Mouse (Mus musculus) heart, adult 2 months (tissue): ENCODE measurements around the gene Ptx4. TPM values are rescaled to one million over a fixed set of nuclear protein-coding genes. Genes with fewer than 3 reads are reported as not detected.

Experiments
- DNase-seq, 2 experiments: peaks; one replicate each; pipeline ENCODE4 v3.0.0; 2021
- H3K27ac ChIP-seq: fragments of 200-600 bp; 2 replicates; pipeline ENCODE4 v1.8.1; 2022
- H3K27me3 ChIP-seq: fragments of 200-500 bp; 2 replicates; pipeline ENCODE4 v1.6.1; 2012; ENCODE audit warnings: mild to moderate bottlenecking, low read length, inconsistent platforms, mixed read lengths; ENCODE audit not compliant: control insufficient read depth, insufficient read depth
- H3K36me3 ChIP-seq: fragments of 200-500 bp; 2 replicates; pipeline ENCODE4 v1.6.1; 2012; ENCODE audit warnings: low read length, inconsistent platforms; ENCODE audit not compliant: control insufficient read depth, insufficient read depth
- H3K4me1 ChIP-seq: fragments of 200-500 bp; 2 replicates; pipeline ENCODE4 v1.6.1; 2011; ENCODE audit warnings: low read length; ENCODE audit not compliant: control insufficient read depth, insufficient read depth
- H3K4me3 ChIP-seq: fragments of 200-600 bp; 2 replicates; pipeline ENCODE4 v1.8.1; 2022
- H3K79me2 ChIP-seq: fragments of 200-500 bp; replicated peaks from 2 replicates; pipeline ENCODE4 v1.6.1; 2012; ENCODE audit warnings: mild to moderate bottlenecking, inconsistent platforms, low read length, moderate library complexity, mixed read lengths; ENCODE audit not compliant: control insufficient read depth, insufficient read depth
- H3K9ac ChIP-seq: fragments of 200-500 bp; 2 replicates; pipeline ENCODE4 v1.6.1; 2012; ENCODE audit warnings: low read depth, mild to moderate bottlenecking, control low read depth, inconsistent platforms, low read length, mixed read lengths
- CTCF ChIP-seq: fragments of 200-600 bp; IDR thresholded peaks from 2 replicates; pipeline ENCODE4 v1.8.1; 2022; ENCODE audit warnings: antibody characterized with exemption, mild to moderate bottlenecking, moderate library complexity
- EP300 ChIP-seq: fragments of 200-500 bp; IDR thresholded peaks from 2 replicates; pipeline ENCODE4 v1.6.1; 2011; ENCODE audit warnings: low read depth, low read length, control low read depth; ENCODE audit not compliant: insufficient read depth
- POLR2A ChIP-seq: fragments of 200-500 bp; IDR thresholded peaks from 2 replicates; pipeline ENCODE4 v1.6.1; 2011; ENCODE audit warnings: mild to moderate bottlenecking, low read depth, low read length, control low read depth; ENCODE audit not compliant: insufficient read depth
- WGBS: fragments of 180-500 bp; shearing (Covaris S2); methylation state at CpG from one replicate; pipeline ENCODE4 v1.1.7; 2018; 5-methylcytosine and 5-hydroxymethylcytosine counted together
- intact Hi-C: fragments of 180-260 bp; cut with DNase I; formaldehyde crosslinking; loops from one replicate; pipeline ENCODE4 v1.15.1; 2025
- polyA plus RNA-seq: library from polyadenylated mRNA; depleted of rRNA; stranded (reverse); fragments of >200 nt; gene quantifications from 2 replicates; pipeline ENCODE4 v1.2.3, GENCODE M21; 2012
- total RNA-seq, 2 experiments: library from RNA; stranded (reverse); gene quantifications; 2 replicates each; pipeline ENCODE4 v1.2.3; 2021

Gene Ptx4
- total and polyA plus RNA-seq, 3 experiments, result 0.16 to 5.8 (median 5.4) TPM

DNA sequence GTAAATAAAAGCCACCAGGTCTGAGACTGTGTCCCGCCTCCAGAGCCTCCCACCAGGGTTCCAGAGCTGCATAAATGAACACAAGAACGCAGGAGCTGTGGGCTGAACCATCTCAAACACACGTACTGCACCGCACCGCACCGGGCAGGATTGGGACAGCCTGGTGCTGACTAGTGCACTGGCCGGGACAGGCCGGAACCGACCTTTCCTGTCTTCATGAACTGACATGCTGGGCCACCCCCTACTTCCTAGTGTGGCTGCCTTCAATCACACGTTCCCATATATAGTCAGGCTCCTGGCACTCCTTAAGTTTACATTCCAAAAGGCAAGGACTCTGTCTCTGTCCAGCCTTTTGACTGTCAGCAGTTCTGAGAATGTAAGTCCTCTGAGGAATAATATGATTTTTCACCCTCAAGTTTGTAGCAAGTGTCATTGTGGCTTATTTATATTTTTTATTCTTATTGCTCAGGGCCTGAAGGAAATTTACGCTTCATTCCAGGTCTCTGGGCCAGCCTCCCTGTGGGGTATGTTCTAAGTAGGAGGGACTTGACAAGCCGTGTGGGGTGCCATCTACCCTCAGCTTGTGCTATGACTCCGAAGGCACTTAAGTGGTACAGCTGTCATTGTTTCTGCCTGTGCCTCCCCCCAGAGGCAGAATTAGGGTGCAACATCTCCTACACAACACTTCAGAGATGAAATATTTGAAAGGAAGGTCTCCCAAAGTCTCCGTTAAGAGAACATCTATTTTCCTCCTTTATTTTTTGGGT is 38.3 kb upstream of the Ptx4 start:
- Histone ChIP-seq H3K36me3 (no peaks in the 10 kb centered on the region), H3K27ac (peak overlapping the region; percentile 99), H3K79me2 (peaks cover 3% of the 10 kb centered on the region; the same call in 1 of the 2 replicates), H3K9ac (0 out of 2 replicates have a peak overlapping the region, but pooled peaks have one; percentile 0), H3K27me3 (no peaks in the 10 kb centered on the region), H3K4me1 (peaks cover 25% of the 10 kb centered on the region), H3K4me3 (peak overlapping the region; percentile 81; the same call in 1 of the 2 replicates)
- DNase-seq, result peak; percentile 54 to 57
- intact Hi-C loops, result loop anchor here (2.0 kb wide), 1 partner anchor 33 kb away; the partner anchor contains the start of gene Telo2
- peak; percentile 43; the same call in 1 of the 2 replicates for TF ChIP-seq POLR2A
- peak; percentile 68 for TF ChIP-seq CTCF
- TF ChIP-seq EP300, result no peak
- WGBS, result 13% methylated on average over 14 of the region's 14 CpGs

DNA sequence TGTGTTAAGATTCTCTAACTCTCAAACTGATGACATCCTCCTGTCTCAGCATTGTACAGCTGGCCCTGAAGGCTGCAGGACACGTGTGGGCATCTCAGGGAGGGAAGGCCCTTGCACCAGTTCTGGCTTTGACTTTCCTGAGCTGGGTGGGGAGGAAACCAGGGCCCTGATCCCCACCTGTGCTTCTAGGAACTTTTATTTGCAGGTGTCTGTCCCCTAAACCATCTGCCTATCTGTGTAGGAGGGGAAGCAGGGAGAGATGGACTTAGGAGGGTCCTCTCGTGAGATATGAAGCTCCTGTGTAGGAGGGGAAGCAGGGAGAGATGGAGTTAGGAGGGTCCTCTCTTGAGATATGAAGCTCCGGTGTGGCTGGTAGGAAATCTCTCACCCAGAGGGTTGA is 37.7 kb upstream of the Ptx4 start:
- DNase-seq, result no peak
- H3K4me1 ChIP-seq, result peaks cover 22% of the 10 kb centered on the region
- no peaks in the 10 kb centered on the region for H3K36me3 ChIP-seq
- peak overlapping the region; percentile 99 for H3K27ac ChIP-seq
- intact Hi-C loops, result loop anchor here (2.0 kb wide), 1 partner anchor 32 kb away; the partner anchor contains the start of gene Telo2
- 40% methylated on average over 3 of the region's 3 CpGs for WGBS
- no peak overlapping the region; the same call in 1 of the 2 replicates for H3K4me3 ChIP-seq
- H3K9ac ChIP-seq, result 0 out of 2 replicates have a peak overlapping the region, but pooled peaks have one; percentile 4
- H3K27me3 ChIP-seq, result no peaks in the 10 kb centered on the region
- peaks cover 3% of the 10 kb centered on the region; the same call in 1 of the 2 replicates for H3K79me2 ChIP-seq
- TF ChIP-seq CTCF, result no peak
- TF ChIP-seq EP300, result no peak
- no peak for TF ChIP-seq POLR2A

DNA sequence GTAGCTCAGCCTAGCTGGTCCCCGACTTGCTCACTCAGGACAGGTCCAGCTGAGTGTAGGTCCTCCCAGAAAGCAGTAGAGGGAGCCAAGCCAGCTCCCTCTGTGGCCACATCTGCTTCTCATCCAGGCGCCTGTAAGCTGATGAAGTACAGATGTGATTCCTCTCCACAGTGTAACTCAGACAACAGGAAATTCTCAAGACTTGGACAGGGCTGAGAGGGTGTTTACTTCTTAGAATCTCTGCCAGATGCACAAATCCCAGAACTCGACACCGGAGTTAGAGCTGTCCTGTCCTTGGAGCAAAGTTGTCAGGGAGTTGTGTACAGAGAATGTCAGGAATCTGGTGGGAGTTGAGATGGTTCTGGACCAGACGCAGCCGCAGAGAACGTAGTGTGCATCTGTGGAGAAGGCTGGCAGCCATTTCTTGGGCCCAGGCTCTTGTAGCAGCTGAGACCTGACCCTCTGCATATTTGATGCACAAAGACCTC is 37.1 kb upstream of the Ptx4 start, which contains the start of gene Tmem204:
TSS of gene Tmem204 (minus strand) at position 148 of the 488 bp plus-strand sequence.
- peak within 1 kb of the TSS; percentile 99 for H3K27ac ChIP-seq
- 0 out of 2 replicates have a peak within 1 kb of the TSS, but pooled peaks have one; percentile 12 for H3K9ac ChIP-seq
- no peaks in the 10 kb centered on the region for H3K27me3 ChIP-seq
- peak; percentile 72 to 88 for DNase-seq
- peaks cover 3% of the 10 kb centered on the region; the same call in 1 of the 2 replicates for H3K79me2 ChIP-seq
- H3K36me3 ChIP-seq, result no peaks in the 10 kb centered on the region
- TF ChIP-seq CTCF (peak; percentile 76), EP300 (peak; percentile 93), POLR2A (peak; percentile 59; the same call in 1 of the 2 replicates)
- WGBS, result 12% methylated on average over 7 of the region's 7 CpGs
- intact Hi-C loops, result loop anchor here (2.0 kb wide), 1 partner anchor 31 kb away; the partner anchor contains the start of gene Telo2
- H3K4me1 ChIP-seq, result peaks cover 22% of the 10 kb centered on the region
- H3K4me3 ChIP-seq, result peak within 1 kb of the TSS; percentile 5; the same call in 1 of the 2 replicates

DNA sequence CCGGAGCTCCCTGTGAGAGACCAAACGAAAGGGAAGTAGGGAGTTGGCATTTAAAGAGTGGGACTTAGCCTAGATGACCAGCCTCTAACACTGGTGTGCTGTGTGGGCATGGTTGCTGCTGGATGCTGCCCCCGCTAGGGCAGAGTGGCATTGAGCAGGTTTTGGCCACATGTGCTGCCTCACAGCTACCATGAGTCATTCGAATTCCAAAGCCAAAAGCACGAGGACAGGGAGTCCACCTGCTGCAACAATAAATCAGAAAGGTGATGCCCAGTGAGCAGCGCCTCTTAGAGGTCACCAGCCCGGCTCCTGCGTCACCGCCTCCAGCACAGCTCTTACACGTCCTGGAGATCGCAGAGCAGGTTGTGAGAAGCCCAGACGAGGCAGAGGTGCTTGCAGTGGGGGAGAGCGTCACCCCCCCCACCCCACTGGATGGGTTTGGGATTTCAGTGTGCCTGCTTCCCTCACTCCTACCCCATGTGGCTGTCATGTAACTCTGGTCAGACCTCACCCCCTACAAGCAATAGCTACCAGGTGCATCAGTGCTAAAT is 35.6 kb upstream of the Ptx4 start:
- H3K4me3 ChIP-seq, result no peak overlapping the region
- peaks cover 22% of the 10 kb centered on the region for H3K4me1 ChIP-seq
- peaks cover 3% of the 10 kb centered on the region; the same call in 1 of the 2 replicates for H3K79me2 ChIP-seq
- H3K27ac ChIP-seq, result peak overlapping the region; percentile 90
- H3K27me3 ChIP-seq, result no peaks in the 10 kb centered on the region
- H3K36me3 ChIP-seq, result no peaks in the 10 kb centered on the region
- intact Hi-C loops, result no loop called here
- TF ChIP-seq EP300 (no peak), CTCF (no peak), POLR2A (no peak)
- DNase-seq, result no peak
- WGBS, result 88% methylated on average over 13 of the region's 13 CpGs
- H3K9ac ChIP-seq, result no peak overlapping the region

DNA sequence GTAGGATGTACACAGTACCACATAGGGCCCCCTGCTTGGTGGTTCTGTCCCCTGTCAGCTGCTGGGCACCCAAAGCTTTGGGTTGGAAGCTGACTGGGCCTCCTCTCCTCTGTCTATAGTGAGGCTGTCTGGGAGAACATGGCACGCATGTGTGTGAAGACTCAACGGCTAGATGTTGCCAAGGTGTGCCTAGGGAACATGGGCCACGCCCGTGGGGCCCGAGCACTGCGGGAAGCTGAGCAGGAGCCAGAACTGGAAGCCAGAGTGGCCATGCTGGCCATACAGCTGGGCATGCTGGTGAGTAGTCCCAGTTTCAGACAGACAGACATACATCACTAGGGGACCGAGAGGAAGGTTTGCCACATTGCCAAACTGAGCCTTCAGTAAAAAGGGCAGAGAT is 33.8 kb upstream of the Ptx4 start:
- H3K27me3 ChIP-seq, result no peaks in the 10 kb centered on the region
- intact Hi-C loops, result no loop called here
- 84% methylated on average over 7 of the region's 7 CpGs for WGBS
- peaks cover 17% of the 10 kb centered on the region for H3K4me1 ChIP-seq
- no peak overlapping the region for H3K4me3 ChIP-seq
- DNase-seq, result no peak
- H3K79me2 ChIP-seq, result no peaks in the 10 kb centered on the region
- no peaks in the 10 kb centered on the region for H3K36me3 ChIP-seq
- TF ChIP-seq EP300, result no peak
- no peak for TF ChIP-seq CTCF
- TF ChIP-seq POLR2A, result no peak
- H3K9ac ChIP-seq, result no peak overlapping the region
- H3K27ac ChIP-seq, result no peak overlapping the region
